Mouse (Mus musculus) gastrocnemius, adult 2 months (tissue): ENCODE data around the gene Hhat. TPM values are rescaled to one million over a fixed set of nuclear protein-coding genes. Genes with fewer than 3 reads are reported as not detected.

Source experiments
- DNase-seq: peaks from one replicate; pipeline ENCODE4 v3.0.0; 2022
- H3K27ac ChIP-seq: fragments of 200-600 bp; 2 replicates; pipeline ENCODE4 v1.8.1; 2022; ENCODE audit warnings: mild to moderate bottlenecking
- H3K4me3 ChIP-seq: fragments of 200-600 bp; 2 replicates; pipeline ENCODE4 v1.8.1; 2022; ENCODE audit warnings: mild to moderate bottlenecking, moderate library complexity
- CTCF ChIP-seq: fragments of 200-600 bp; IDR thresholded peaks from 2 replicates; pipeline ENCODE4 v1.8.1; 2022; ENCODE audit warnings: antibody characterized with exemption, mild to moderate bottlenecking, moderate library complexity
- intact Hi-C: fragments of 180-260 bp; cut with DNase I; formaldehyde crosslinking; loops from one replicate; pipeline ENCODE4 v1.15.1; 2025
- total RNA-seq, 2 experiments: library from RNA; stranded (reverse); gene quantifications; 2 replicates each; pipeline ENCODE4 v1.2.3; 2021

The Hhat gene
- total RNA-seq, 2 experiments from 2014 or later, result 0.59 to 0.69 TPM

DNA sequence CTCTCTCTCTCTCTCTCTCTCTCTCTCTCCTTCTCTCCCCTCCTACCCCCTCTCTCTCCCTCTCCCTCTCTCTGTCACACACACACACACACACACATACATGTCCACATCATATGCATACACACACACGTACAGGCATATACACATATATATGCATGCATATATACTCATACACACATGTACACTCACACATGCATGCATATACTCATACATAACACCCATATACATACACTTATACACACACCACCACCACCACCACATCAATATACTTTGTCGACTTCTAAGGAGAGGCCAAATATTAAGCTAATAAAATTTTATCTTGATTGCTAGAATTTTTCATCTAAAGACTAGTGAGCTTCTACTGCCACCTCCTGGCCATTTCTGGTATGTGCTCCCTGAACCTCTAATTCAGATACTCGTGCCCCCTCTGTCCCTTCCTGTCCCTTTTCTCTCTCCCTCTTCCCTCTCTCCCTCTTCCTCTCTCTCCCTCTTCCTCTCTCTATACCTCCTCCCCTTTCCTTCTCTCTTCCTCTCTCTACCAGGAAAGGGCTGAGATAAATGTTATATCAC is 59.2 kb downstream of the Hhat start:
- intact Hi-C loops, result loop anchor here (2.0 to 5.0 kb wide), 3 partner anchors 115 to 745 kb away; partner anchors contain the start of gene Kcnh1
- Histone ChIP-seq H3K4me3 (no peak overlapping the region), H3K27ac (no peak overlapping the region)
- peak; percentile 88 for TF ChIP-seq CTCF
- DNase-seq, result peak; percentile 55

DNA sequence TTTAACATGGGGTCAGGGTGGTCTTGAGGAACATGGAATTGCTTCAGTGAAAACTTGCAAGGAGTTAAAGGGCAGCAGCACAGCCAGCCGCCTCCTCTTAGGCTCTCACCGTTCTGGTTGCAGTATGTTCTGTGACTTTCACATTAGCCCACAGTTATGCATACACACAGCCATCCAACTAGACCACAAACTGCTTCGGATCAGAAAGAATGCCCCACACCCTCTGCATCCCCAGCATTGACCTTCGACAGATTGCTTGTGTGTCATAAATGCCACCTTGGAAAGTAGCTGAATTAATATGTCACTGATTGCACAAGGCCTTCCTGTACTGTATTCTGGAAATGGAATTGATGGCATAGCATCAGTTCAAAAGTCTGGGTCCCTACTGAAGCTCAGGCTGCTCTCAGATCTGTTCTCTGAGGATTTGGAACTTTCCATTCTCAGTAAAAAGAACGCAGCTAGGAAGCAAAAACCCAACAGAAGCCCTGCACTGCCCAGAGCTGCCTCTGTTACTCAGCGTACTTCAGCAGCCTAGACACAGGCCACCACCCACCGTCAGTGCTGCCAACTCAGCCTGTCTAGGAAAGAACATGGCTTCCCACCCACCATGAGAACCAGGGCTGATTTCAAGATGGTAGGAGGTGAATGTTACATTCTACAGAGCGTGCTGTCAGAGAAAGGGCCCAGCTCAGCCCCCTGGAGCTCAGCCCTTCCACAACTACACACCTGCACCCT is 70.5 kb downstream of the Hhat start:
- H3K27ac ChIP-seq, result no peak overlapping the region
- TF ChIP-seq CTCF, result no peak
- intact Hi-C loops, result no loop called here

DNA sequence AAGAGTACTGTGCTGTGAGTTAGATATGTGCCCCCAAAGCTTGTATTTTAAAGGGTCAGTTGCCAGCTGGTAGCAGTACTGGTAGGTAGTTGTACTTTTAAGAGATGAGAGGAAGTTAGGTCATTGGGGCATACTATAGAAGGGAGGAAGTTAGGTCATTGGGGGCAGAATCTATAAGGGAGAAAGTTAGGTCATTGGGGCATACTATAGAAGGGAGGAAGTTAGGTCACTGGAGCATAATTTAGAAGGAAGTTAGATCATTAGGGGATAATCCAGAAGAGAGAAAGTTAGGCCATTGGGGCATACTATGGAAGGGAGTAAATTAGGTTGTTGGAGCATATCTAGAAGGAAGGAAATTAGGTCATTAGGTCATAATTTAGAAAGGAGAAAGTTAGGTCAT is 71.9 kb downstream of the Hhat start:
- intact Hi-C loops, result no loop called here
- DNase-seq, result no peak
- H3K4me3 ChIP-seq, result no peak overlapping the region
- H3K27ac ChIP-seq, result no peak overlapping the region
- TF ChIP-seq CTCF, result no peak

More for the DNA sequence above, 70.5 kb downstream of the Hhat start:
- no peak for DNase-seq
- no peak overlapping the region for H3K4me3 ChIP-seq

DNA sequence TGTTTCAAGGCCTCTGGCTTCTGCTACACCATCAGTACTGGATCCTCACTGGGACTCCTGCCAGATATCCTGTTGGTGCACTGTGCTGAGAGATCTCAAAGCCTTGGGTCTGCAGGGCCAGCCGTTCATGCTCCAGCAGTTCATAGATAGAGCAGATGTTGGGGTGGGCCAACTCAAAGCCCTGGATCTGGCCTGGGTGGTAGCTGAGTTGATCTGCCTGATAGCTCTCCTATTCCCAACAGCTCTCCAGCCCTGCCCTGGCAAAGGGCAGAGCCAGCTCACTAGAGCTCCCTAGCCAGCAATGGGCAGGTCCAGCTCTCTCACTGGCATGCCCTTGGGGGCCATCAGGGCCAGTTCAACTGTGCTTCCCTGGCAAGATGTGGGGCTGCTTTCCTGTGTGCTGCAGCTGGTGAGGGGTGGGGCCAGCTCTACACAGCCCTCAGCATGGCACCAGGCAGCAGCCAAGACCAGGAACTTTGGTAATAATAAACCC is 74.6 kb downstream of the Hhat start:
- Histone ChIP-seq H3K4me3 (no peak overlapping the region), H3K27ac (no peak overlapping the region)
- DNase-seq, result no peak
- intact Hi-C loops, result no loop called here
- no peak for TF ChIP-seq CTCF

- intact Hi-C loops, result no loop called here
- no peak for DNase-seq
- Histone ChIP-seq H3K27ac (no peak overlapping the region), H3K4me3 (no peak overlapping the region)
- TF ChIP-seq CTCF, result no peak
Measured at GRCm38 (mm10) chr1:192693644-192694043, 77.4 kb downstream of the Hhat start.

DNA sequence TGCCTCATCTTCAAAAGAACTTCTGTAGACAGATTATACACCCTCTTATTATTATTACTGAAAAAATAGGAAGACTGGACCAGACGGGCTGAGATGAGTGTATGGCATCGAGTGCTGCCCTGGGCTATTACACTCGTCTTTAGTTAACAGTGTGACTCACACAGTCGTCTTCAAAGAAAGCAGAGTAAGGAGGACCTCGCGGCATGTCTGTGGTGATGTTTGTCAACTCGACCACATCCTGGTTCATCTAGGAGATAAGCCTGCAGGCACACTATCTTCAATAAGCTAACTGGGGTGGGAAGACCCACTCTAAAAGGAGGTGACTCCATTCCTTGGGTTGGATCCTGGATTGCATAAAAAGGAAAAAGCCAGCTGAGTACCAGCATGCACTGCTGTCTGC is 78.0 kb downstream of the Hhat start:
- no peak for DNase-seq
- Histone ChIP-seq H3K27ac (no peak overlapping the region), H3K4me3 (no peak overlapping the region)
- no peak for TF ChIP-seq CTCF
- intact Hi-C loops, result no loop called here

- no peak overlapping the region for H3K4me3 ChIP-seq
- no peak overlapping the region for H3K27ac ChIP-seq
- DNase-seq, result no peak
- intact Hi-C loops, result no loop called here
- no peak for TF ChIP-seq CTCF
Measured at GRCm38 (mm10) chr1:192682219-192682951, 88.6 kb downstream of the Hhat start.

DNA sequence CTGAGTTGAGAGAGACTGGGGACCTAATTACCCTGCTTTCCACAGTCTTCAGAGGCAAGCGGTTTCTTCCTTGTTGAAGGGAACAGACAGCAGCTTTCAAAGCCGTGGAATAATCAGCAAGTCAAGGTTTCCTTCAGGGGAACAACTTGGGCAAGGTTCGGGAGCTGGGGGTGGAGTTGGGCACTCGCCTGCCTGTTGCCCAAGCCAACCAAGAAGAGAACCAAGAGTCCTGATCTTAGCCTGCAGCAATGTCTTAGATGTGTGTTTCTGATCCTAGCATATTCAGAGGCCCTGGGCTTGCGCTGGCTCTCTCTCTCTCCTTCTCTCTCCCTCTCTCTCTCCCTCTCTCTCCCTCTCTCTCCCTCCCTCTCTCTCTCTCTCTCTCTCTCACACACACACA is 93.8 kb downstream of the Hhat start:
- DNase-seq, result no peak
- no peak for TF ChIP-seq CTCF
- no peak overlapping the region for H3K4me3 ChIP-seq
- intact Hi-C loops, result no loop called here
- no peak overlapping the region for H3K27ac ChIP-seq

DNA sequence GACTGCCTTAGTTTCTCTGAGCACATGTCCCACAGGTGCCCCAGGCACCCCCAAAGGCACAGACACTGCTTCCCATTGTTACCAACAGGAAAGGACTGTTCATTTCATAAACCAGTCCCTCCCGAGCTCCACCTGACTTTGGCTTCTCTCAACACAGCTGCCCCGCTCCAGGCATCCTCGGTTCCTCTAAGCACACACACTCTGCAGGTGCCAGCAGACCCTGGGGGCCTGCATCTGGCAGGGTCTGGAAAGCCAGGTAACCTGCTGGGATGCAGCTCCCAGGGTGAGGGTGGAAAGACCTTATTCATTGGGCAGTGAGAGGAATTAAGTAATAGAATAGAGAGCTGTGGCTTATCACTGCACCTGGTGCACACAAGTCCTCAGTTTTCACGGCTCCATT is 107.4 kb downstream of the Hhat start:
- DNase-seq, result no peak
- no peak for TF ChIP-seq CTCF
- H3K4me3 ChIP-seq, result no peak overlapping the region
- no peak overlapping the region for H3K27ac ChIP-seq
- intact Hi-C loops, result no loop called here

DNA sequence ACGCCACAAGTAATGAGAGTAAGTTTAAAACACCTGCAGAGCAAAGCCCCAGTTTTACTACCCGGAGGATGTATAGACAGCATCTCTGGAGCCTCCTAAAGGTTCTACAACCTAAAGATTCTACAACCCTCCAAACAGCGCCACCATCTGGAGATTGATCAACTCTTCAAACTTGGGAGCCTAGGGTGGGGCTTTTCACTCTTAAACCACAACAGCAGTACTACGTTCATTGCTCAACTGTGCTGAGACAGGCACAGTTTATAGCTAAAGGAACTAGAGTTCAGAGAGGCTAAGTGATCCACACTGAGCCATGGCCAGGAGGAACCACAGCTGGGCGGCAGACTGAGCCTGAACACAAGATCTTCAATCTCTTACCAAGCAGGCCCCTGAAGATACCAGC is 107.9 kb downstream of the Hhat start:
- no peak for TF ChIP-seq CTCF

DNA sequence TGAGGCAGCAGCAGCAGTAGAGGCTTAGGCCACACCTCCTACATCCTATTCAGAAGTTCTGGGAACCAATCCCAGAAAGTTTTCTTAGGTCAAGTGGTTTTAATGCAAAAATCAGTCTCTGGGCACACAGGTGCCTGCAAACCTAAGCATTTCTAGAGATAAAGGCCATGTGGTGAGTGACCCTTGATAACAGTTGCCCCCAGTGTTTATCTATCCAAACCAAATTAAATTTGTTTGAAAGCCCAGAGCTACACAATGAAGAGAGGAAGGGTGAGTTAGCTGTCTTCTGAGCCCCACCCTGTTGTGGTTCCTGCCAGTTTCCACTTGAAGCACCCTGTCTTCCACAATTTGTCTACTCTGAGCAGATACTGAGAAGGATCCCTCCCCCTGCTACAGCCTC is 109.4 kb downstream of the Hhat start:
- no peak overlapping the region for H3K4me3 ChIP-seq
- intact Hi-C loops, result no loop called here
- TF ChIP-seq CTCF, result no peak
- no peak for DNase-seq
- no peak overlapping the region for H3K27ac ChIP-seq

More for the DNA sequence above, 107.9 kb downstream of the Hhat start:
- no peak overlapping the region for H3K4me3 ChIP-seq
- no peak for DNase-seq
- H3K27ac ChIP-seq, result no peak overlapping the region
- intact Hi-C loops, result no loop called here

DNA sequence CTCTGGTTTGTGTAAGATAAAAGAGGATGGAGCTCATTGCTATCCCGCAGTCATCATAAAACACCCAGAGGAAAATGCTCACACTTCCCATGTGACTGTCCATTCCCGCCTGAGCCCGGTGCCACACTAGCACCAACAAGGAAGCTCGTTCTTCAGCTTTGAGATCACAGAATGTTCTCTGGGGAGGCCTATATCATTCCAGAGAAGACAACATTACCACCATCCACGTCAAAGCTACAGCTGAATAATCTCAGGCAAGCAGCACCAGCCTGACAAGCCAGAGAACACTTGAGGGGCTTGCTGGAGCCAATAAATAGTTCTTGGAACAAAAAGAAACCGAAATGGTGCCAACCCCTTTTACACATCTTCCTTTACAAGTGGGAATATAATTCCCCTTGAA is 113.6 kb downstream of the Hhat start:
- H3K27ac ChIP-seq, result no peak overlapping the region
- no peak overlapping the region for H3K4me3 ChIP-seq
- DNase-seq, result no peak
- intact Hi-C loops, result no loop called here
- no peak for TF ChIP-seq CTCF

- no peak for DNase-seq
- intact Hi-C loops, result no loop called here
- no peak for TF ChIP-seq CTCF
- Histone ChIP-seq H3K4me3 (no peak overlapping the region), H3K27ac (no peak overlapping the region)
Measured at GRCm38 (mm10) chr1:192651981-192652605, 118.9 kb downstream of the Hhat start.
